Mouse (Mus musculus): ENCODE data around the gene Akap13. TPM values are rescaled to one million over a fixed set of nuclear protein-coding genes. Genes with fewer than 3 reads are reported as not detected.

Gene Akap13
- polyA plus RNA-seq, 1 experiment from 2014 or later, result 31.2 TPM

GRCm38 (mm10) chr7:75559915-75560314 is 104.6 kb downstream of the Akap13 start:
- H3K36me3 ChIP-seq, result no peaks in the 10 kb centered on the region
- H3K4me1 ChIP-seq, result peaks cover 12% of the 10 kb centered on the region
- H3K4me3 ChIP-seq, result no peak overlapping the region
- DNase-seq (ENCODE audit: low spot score), result no peak
- no peaks in the 10 kb centered on the region for H3K27me3 ChIP-seq (ENCODE audit: low read depth, poor library complexity, severe bottlenecking)
- no peaks in the 10 kb centered on the region for H3K9me3 ChIP-seq (replicated peaks)
- WGBS, result 90% methylated on average over 4 of the region's 4 CpGs
- no peak overlapping the region for H3K27ac ChIP-seq

GRCm38 (mm10) chr7:75560566-75560965 is 105.2 kb downstream of the Akap13 start:
- Histone ChIP-seq H3K27me3 (ENCODE audit: low read depth, poor library complexity, severe bottlenecking) (no peaks in the 10 kb centered on the region), H3K9me3 (replicated peaks) (no peaks in the 10 kb centered on the region), H3K36me3 (no peaks in the 10 kb centered on the region), H3K4me3 (no peak overlapping the region), H3K4me1 (peaks cover 12% of the 10 kb centered on the region), H3K27ac (no peak overlapping the region)
- 87% methylated on average over 2 of the region's 2 CpGs for WGBS
- no peak for DNase-seq (ENCODE audit: low spot score)

GRCm38 (mm10) chr7:75561134-75561533 is 105.8 kb downstream of the Akap13 start:
- Histone ChIP-seq H3K4me1 (peaks cover 12% of the 10 kb centered on the region), H3K4me3 (no peak overlapping the region), H3K27ac (no peak overlapping the region), H3K9me3 (replicated peaks) (no peaks in the 10 kb centered on the region), H3K27me3 (ENCODE audit: low read depth, poor library complexity, severe bottlenecking) (no peaks in the 10 kb centered on the region), H3K36me3 (no peaks in the 10 kb centered on the region)
- no peak for DNase-seq (ENCODE audit: low spot score)
- 94% methylated on average over 1 of the region's 1 CpGs for WGBS

- Histone ChIP-seq H3K4me1 (no peaks in the 10 kb centered on the region), H3K36me3 (peaks cover 12% of the 10 kb centered on the region; the same call in 1 of the 2 replicates), H3K27me3 (ENCODE audit: low read depth, poor library complexity, severe bottlenecking) (no peaks in the 10 kb centered on the region), H3K4me3 (no peak overlapping the region), H3K9me3 (replicated peaks) (no peaks in the 10 kb centered on the region), H3K27ac (no peak overlapping the region)
- WGBS, result 95% methylated on average over 4 of the region's 4 CpGs
- no peak for DNase-seq (ENCODE audit: low spot score)
These were observed 112.9 kb downstream of the Akap13 start for GRCm38 (mm10) chr7:75568276-75568675.

- Histone ChIP-seq H3K9me3 (replicated peaks) (no peaks in the 10 kb centered on the region), H3K27ac (no peak overlapping the region), H3K4me3 (no peak overlapping the region), H3K4me1 (no peaks in the 10 kb centered on the region), H3K36me3 (peaks cover 12% of the 10 kb centered on the region; the same call in 1 of the 2 replicates), H3K27me3 (ENCODE audit: low read depth, poor library complexity, severe bottlenecking) (no peaks in the 10 kb centered on the region)
- no peak for DNase-seq (ENCODE audit: low spot score)
These were observed 113.5 kb downstream of the Akap13 start for GRCm38 (mm10) chr7:75568883-75569282.

- H3K4me3 ChIP-seq, result no peak overlapping the region
- WGBS, result 97% methylated on average over 3 of the region's 3 CpGs
- DNase-seq (ENCODE audit: low spot score), result no peak
- H3K36me3 ChIP-seq, result peaks cover 12% of the 10 kb centered on the region; the same call in 1 of the 2 replicates
- H3K9me3 ChIP-seq (replicated peaks), result no peaks in the 10 kb centered on the region
- peaks cover 7% of the 10 kb centered on the region for H3K4me1 ChIP-seq
- no peak overlapping the region for H3K27ac ChIP-seq
- H3K27me3 ChIP-seq (ENCODE audit: low read depth, poor library complexity, severe bottlenecking), result no peaks in the 10 kb centered on the region
These were observed 114.9 kb downstream of the Akap13 start for GRCm38 (mm10) chr7:75570218-75570617.

- H3K36me3 ChIP-seq, result peaks cover 12% of the 10 kb centered on the region; the same call in 1 of the 2 replicates
- H3K27ac ChIP-seq, result no peak overlapping the region
- no peaks in the 10 kb centered on the region for H3K9me3 ChIP-seq (replicated peaks)
- H3K4me3 ChIP-seq, result no peak overlapping the region
- 82% methylated on average over 2 of the region's 2 CpGs for WGBS
- peaks cover 15% of the 10 kb centered on the region for H3K4me1 ChIP-seq
- DNase-seq (ENCODE audit: low spot score), result no peak
- no peaks in the 10 kb centered on the region for H3K27me3 ChIP-seq (ENCODE audit: low read depth, poor library complexity, severe bottlenecking)
These were observed 115.7 kb downstream of the Akap13 start for GRCm38 (mm10) chr7:75571078-75571477.

- no peak overlapping the region for H3K4me3 ChIP-seq
- no peak for DNase-seq (ENCODE audit: low spot score)
- 90% methylated on average over 4 of the region's 4 CpGs for WGBS
- H3K27me3 ChIP-seq (ENCODE audit: low read depth, poor library complexity, severe bottlenecking), result no peaks in the 10 kb centered on the region
- H3K4me1 ChIP-seq, result peaks cover 15% of the 10 kb centered on the region
- no peak overlapping the region for H3K27ac ChIP-seq
- H3K9me3 ChIP-seq (replicated peaks), result no peaks in the 10 kb centered on the region
- peaks cover 12% of the 10 kb centered on the region; the same call in 1 of the 2 replicates for H3K36me3 ChIP-seq
These were observed 116.8 kb downstream of the Akap13 start for GRCm38 (mm10) chr7:75572127-75572526.

GRCm38 (mm10) chr7:75575120-75575649 is 119.9 kb downstream of the Akap13 start:
- DNase-seq (ENCODE audit: low spot score), result no peak
- Histone ChIP-seq H3K27me3 (ENCODE audit: low read depth, poor library complexity, severe bottlenecking) (no peaks in the 10 kb centered on the region), H3K27ac (no peak overlapping the region), H3K4me3 (no peak overlapping the region), H3K36me3 (peaks cover 19% of the 10 kb centered on the region), H3K9me3 (replicated peaks) (no peaks in the 10 kb centered on the region), H3K4me1 (peaks cover 15% of the 10 kb centered on the region)
- WGBS, result 34% methylated on average over 9 of the region's 9 CpGs

- peaks cover 15% of the 10 kb centered on the region for H3K4me1 ChIP-seq
- H3K4me3 ChIP-seq, result no peak overlapping the region
- H3K27me3 ChIP-seq (ENCODE audit: low read depth, poor library complexity, severe bottlenecking), result no peaks in the 10 kb centered on the region
- peaks cover 22% of the 10 kb centered on the region for H3K36me3 ChIP-seq
- no peaks in the 10 kb centered on the region for H3K9me3 ChIP-seq (replicated peaks)
- WGBS, result 94% methylated on average over 1 of the region's 1 CpGs
- H3K27ac ChIP-seq, result no peak overlapping the region
- DNase-seq (ENCODE audit: low spot score), result no peak
These were observed 120.7 kb downstream of the Akap13 start for GRCm38 (mm10) chr7:75575800-75576585.

GRCm38 (mm10) chr7:75576851-75577250 is 121.5 kb downstream of the Akap13 start:
- Histone ChIP-seq H3K4me3 (no peak overlapping the region), H3K27me3 (ENCODE audit: low read depth, poor library complexity, severe bottlenecking) (no peaks in the 10 kb centered on the region), H3K27ac (no peak overlapping the region), H3K36me3 (peaks cover 22% of the 10 kb centered on the region), H3K9me3 (replicated peaks) (no peaks in the 10 kb centered on the region), H3K4me1 (peaks cover 15% of the 10 kb centered on the region)
- DNase-seq (ENCODE audit: low spot score), result no peak
- WGBS, result 99% methylated on average over 2 of the region's 2 CpGs

GRCm38 (mm10) chr7:75577353-75577752 is 122.0 kb downstream of the Akap13 start:
- no peak for DNase-seq (ENCODE audit: low spot score)
- peaks cover 26% of the 10 kb centered on the region for H3K36me3 ChIP-seq
- H3K4me3 ChIP-seq, result no peak overlapping the region
- no peaks in the 10 kb centered on the region for H3K9me3 ChIP-seq (replicated peaks)
- H3K27me3 ChIP-seq (ENCODE audit: low read depth, poor library complexity, severe bottlenecking), result no peaks in the 10 kb centered on the region
- WGBS, result 90% methylated on average over 6 of the region's 6 CpGs
- H3K27ac ChIP-seq, result no peak overlapping the region
- peaks cover 15% of the 10 kb centered on the region for H3K4me1 ChIP-seq

GRCm38 (mm10) chr7:75578647-75579046 is 123.3 kb downstream of the Akap13 start:
- 96% methylated on average over 4 of the region's 4 CpGs for WGBS
- H3K4me1 ChIP-seq, result peaks cover 15% of the 10 kb centered on the region

More at GRCm38 (mm10) chr7:75578647-75579046, 123.3 kb downstream of the Akap13 start:
- Histone ChIP-seq H3K27me3 (ENCODE audit: low read depth, poor library complexity, severe bottlenecking) (no peaks in the 10 kb centered on the region), H3K4me3 (no peak overlapping the region), H3K36me3 (peaks cover 26% of the 10 kb centered on the region), H3K9me3 (replicated peaks) (no peaks in the 10 kb centered on the region), H3K27ac (no peak overlapping the region)
- DNase-seq (ENCODE audit: low spot score), result no peak
